Mouse (Mus musculus) ES-Bruce4 (cell line): ENCODE results near the gene Adamts5. TPM values are rescaled to one million over a fixed set of nuclear protein-coding genes. Genes with fewer than 3 reads are reported as not detected.

Experiments used
- H3K27ac ChIP-seq: 2 replicates; pipeline ENCODE4 v1.5.1; 2012; ENCODE audit warnings: low read length, inconsistent platforms; ENCODE audit not compliant: insufficient read depth
- H3K27me3 ChIP-seq: 2 replicates; pipeline ENCODE4 v1.6.1; 2012; ENCODE audit warnings: mild to moderate bottlenecking, low read length, inconsistent platforms; ENCODE audit not compliant: control insufficient read depth, poor library complexity, insufficient read depth, severe bottlenecking
- H3K36me3 ChIP-seq: 2 replicates; pipeline ENCODE4 v1.6.1; 2012; ENCODE audit warnings: inconsistent platforms, mild to moderate bottlenecking, low read length, moderate library complexity; ENCODE audit not compliant: control insufficient read depth, poor library complexity, insufficient read depth, severe bottlenecking
- H3K4me1 ChIP-seq: one replicate; pipeline ENCODE4 v1.8.1; 2011; ENCODE audit warnings: low read length; ENCODE audit not compliant: control insufficient read depth, insufficient read depth
- H3K4me3 ChIP-seq: 2 replicates; pipeline ENCODE4 v1.5.1; 2011; ENCODE audit warnings: low read depth, mild to moderate bottlenecking, low read length
- H3K9ac ChIP-seq: 2 replicates; pipeline ENCODE4 v1.6.1; 2012; ENCODE audit warnings: low read depth, mild to moderate bottlenecking, inconsistent platforms; ENCODE audit not compliant: poor library complexity, severe bottlenecking
- H3K9me3 ChIP-seq: replicated peaks from 2 replicates; pipeline ENCODE4 v1.6.1; 2012; ENCODE audit warnings: mild to moderate bottlenecking, low read length, inconsistent platforms; ENCODE audit not compliant: control insufficient read depth, poor library complexity, insufficient read depth, severe bottlenecking
- CTCF ChIP-seq: IDR thresholded peaks from one replicate; pipeline ENCODE4 v1.8.1; 2011; ENCODE audit warnings: low read depth, low read length
- EP300 ChIP-seq: IDR thresholded peaks from 2 replicates; pipeline ENCODE4 v1.6.1; 2011; ENCODE audit warnings: low read depth, low read length; ENCODE audit not compliant: insufficient read depth
- POLR2A ChIP-seq: IDR thresholded peaks from one replicate; pipeline ENCODE4 v1.8.1; 2011; ENCODE audit warnings: low read length; ENCODE audit not compliant: insufficient read depth
- polyA plus RNA-seq: library from polyadenylated mRNA; stranded (reverse); fragments of >200 nt; gene quantifications from 2 replicates; pipeline ENCODE4 v1.2.4, GENCODE M21; 2011; ENCODE audit warnings: low read depth; ENCODE audit not compliant: missing spikeins, insufficient read depth, insufficient read length

Gene Adamts5
- polyA plus RNA-seq, 1 experiment = 0.73 TPM

DNA sequence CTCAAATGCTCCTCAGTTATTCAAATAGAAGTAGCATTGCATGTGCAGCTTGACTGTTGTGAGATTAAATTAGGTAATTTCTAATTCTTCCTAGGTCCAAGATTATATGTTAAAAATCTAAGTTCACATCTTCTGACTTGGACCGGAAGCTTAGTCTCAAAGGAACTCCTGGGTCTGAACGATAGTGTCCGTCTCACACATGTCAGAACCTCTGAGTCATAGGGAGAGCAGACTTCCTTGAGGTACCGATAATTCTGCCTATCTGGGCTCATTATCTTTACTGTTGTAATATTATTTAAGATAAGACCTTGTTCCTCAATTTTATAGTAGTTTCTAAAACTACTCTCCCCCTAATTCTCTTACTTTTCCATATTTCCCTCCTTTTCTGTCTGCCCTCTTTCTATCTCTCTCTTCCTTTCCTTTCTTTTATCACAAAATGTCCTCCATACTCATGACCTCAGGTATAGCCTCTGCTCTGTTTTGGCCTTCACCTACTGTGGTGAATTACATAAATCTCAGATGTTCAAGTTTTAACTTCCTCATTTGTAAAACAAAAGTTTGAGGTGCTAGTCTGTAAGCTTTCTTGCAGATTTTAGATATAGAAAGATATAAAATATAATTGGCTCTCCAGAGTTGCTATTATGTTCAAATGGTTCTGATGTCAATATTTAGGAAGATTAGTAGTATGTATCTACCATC lies 36.8 kb downstream of the Adamts5 start:
- Histone ChIP-seq H3K9ac (no peak overlapping the region), H3K36me3 (no peaks in the 10 kb centered on the region), H3K27ac (no peak overlapping the region), H3K9me3 (no peaks in the 10 kb centered on the region), H3K4me1 (no peaks in the 10 kb centered on the region), H3K27me3 (no peaks in the 10 kb centered on the region), H3K4me3 (no peak overlapping the region)
- no peak for TF ChIP-seq CTCF
- TF ChIP-seq POLR2A = no peak
- no peak for TF ChIP-seq EP300

DNA sequence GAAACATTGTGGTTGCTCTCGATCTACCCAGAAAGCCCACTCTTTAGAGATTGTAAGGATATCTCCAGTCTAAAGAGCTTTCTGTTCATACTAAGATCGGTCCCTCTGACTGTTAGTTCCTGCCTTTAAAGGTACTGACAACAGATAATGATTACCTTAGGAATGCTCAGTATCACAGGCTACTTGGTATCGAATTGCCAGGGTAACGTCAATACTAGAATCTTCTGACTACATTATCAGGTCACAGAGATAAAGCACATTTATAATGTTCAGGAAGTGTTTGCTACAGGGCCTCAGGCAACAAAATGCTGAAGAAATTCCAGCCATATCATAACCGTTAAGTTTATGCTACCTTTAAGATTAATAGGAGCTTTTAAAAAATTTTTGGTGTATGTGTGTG lies 47.1 kb downstream of the Adamts5 start:
- no peak overlapping the region for H3K9ac ChIP-seq
- H3K9me3 ChIP-seq = no peaks in the 10 kb centered on the region
- H3K27me3 ChIP-seq = no peaks in the 10 kb centered on the region
- no peak for TF ChIP-seq CTCF
- no peak for TF ChIP-seq EP300
- no peak for TF ChIP-seq POLR2A
- H3K4me3 ChIP-seq = no peak overlapping the region
- H3K27ac ChIP-seq = no peak overlapping the region
- no peaks in the 10 kb centered on the region for H3K36me3 ChIP-seq
- H3K4me1 ChIP-seq = no peaks in the 10 kb centered on the region

DNA sequence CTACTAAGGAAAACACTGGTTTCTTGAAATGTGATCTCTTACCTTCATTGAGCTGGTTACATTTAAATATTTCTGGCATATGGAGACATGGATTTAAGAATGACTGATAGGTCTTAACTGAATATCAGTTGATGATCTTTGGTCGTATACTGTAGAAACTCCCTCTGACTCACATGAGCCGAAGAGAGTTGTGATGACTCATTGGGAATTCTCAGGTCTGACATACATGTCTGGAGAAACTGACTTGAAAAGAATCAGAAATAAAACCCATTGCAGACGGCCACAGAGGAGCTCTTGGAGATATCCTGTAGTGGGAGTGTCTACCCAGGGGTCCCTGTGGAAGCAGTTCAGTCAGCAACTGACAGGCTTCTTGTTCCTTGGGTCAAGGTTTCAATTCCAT lies 74.6 kb downstream of the Adamts5 start:
- no peaks in the 10 kb centered on the region for H3K4me1 ChIP-seq
- no peak for TF ChIP-seq EP300
- no peak for TF ChIP-seq POLR2A
- TF ChIP-seq CTCF = no peak
- H3K27me3 ChIP-seq = no peaks in the 10 kb centered on the region
- no peaks in the 10 kb centered on the region for H3K36me3 ChIP-seq
- H3K27ac ChIP-seq = no peak overlapping the region
- H3K9ac ChIP-seq = no peak overlapping the region
- no peak overlapping the region for H3K4me3 ChIP-seq
- no peaks in the 10 kb centered on the region for H3K9me3 ChIP-seq

DNA sequence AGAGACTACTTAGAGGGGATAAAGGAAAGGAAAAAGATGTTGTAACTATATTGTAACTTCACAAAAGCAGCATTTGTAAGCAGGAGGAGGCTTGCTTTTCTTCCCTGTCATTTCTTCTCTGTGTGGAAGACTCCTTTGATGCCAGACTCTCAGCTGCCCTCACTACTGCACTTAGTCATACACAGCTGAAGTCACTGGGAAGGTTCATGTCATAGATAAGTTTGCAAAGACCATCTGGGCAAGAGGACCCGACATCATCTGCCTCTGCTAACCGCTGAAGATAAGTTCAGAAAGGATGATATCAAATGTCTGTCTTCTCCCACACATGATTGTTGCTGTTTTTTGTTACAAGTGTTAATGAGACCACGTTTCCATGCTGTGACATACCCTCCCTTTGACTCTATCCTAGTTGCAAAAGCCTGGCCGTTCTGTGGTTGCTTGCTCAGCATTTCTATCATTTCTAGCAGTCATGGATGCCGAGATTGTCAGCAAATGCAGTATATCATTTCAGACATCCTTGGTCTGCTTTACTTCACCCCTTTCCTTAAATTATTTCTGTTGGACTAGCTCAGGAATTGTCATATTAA lies 79.2 kb downstream of the Adamts5 start:
- Histone ChIP-seq H3K27ac (no peak overlapping the region), H3K36me3 (no peaks in the 10 kb centered on the region), H3K4me1 (no peaks in the 10 kb centered on the region), H3K9ac (no peak overlapping the region), H3K4me3 (no peak overlapping the region), H3K27me3 (no peaks in the 10 kb centered on the region), H3K9me3 (no peaks in the 10 kb centered on the region)
- TF ChIP-seq POLR2A = no peak
- no peak for TF ChIP-seq EP300
- TF ChIP-seq CTCF = no peak

DNA sequence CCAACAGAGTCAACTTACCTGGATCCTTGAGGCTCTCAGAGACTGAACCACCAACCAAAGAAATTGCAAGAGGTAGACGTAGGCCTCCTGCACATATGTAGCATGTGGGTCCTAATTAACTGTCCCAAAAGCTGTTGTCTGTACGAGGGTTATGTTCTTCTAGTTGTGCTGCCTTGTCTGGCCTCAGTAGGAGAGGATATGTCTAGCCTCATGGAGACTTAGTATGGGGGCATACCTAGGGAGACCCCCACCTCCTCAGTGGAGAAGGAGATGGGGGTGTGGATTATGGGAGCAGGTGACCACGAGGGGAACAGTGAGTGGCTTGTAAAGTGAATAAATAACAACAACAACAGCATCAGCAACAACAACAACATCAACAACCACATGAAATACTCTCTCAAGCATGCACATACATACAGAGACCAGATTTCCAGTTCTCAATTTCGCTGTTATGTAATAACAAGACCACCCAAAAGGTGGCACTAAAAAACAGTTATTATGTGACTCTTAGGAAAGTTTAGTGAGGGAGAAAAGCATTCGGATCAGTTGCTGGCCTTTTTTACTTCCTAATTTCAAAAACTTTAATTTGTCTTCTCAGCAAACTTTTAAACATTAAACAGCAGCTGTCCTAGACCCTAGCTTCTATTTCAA lies 81.7 kb downstream of the Adamts5 start:
- H3K4me3 ChIP-seq = no peak overlapping the region
- no peak overlapping the region for H3K27ac ChIP-seq
- no peak overlapping the region for H3K9ac ChIP-seq
- H3K27me3 ChIP-seq = no peaks in the 10 kb centered on the region
- TF ChIP-seq POLR2A = no peak
- TF ChIP-seq CTCF = no peak
- TF ChIP-seq EP300 = no peak
- no peaks in the 10 kb centered on the region for H3K36me3 ChIP-seq
- H3K4me1 ChIP-seq = no peaks in the 10 kb centered on the region
- H3K9me3 ChIP-seq = no peaks in the 10 kb centered on the region

DNA sequence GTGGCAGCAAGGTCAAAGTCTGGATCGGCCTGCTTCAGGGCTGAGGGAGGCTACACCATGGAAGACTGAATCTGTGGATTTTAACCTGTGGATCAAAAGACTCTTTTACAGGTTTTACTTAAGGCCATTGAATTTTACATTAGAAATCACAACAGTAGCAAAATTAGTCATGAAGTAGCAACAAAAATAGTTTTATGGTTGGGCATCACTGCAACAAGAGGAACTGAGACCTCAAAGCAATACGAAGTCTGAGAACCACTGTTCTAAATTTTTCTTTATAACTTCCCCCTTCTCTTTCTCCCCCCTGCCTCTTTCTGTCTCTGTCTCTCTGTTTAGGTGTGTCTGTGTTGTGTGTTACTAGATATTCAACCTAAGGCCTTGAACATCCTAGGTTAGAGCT lies 87.5 kb downstream of the Adamts5 start:
- Histone ChIP-seq H3K9me3 (no peaks in the 10 kb centered on the region), H3K27me3 (no peaks in the 10 kb centered on the region), H3K9ac (no peak overlapping the region), H3K4me3 (no peak overlapping the region), H3K27ac (no peak overlapping the region), H3K36me3 (no peaks in the 10 kb centered on the region), H3K4me1 (no peaks in the 10 kb centered on the region)
- TF ChIP-seq POLR2A (no peak), EP300 (no peak), CTCF (no peak)
